Mouse (Mus musculus) spleen, postnatal 36 days (tissue): Measurements from ENCODE around the gene Pde5a.

Experiments
- DNase-seq, 2 experiments: peaks; one replicate each; pipeline ENCODE4 v3.0.0; 2022; ENCODE audit warnings: low spot score in 2 of 2, mixed read lengths in 1 of 2

The Pde5a gene

GRCm38 (mm10) chr3:122763768-122764167, 35.0 kb downstream of the Pde5a start:
- no peak for DNase-seq

GRCm38 (mm10) chr3:122766930-122767329, 38.2 kb downstream of the Pde5a start:
- DNase-seq: no peak

GRCm38 (mm10) chr3:122767841-122768240, 39.1 kb downstream of the Pde5a start:
- no peak for DNase-seq

GRCm38 (mm10) chr3:122781417-122781816, 52.7 kb downstream of the Pde5a start:
- no peak for DNase-seq

GRCm38 (mm10) chr3:122784245-122784644, 55.5 kb downstream of the Pde5a start:
- DNase-seq: no peak

- DNase-seq: no peak
Measured at GRCm38 (mm10) chr3:122788314-122788713, 59.6 kb downstream of the Pde5a start.

- DNase-seq: no peak
Measured at GRCm38 (mm10) chr3:122789544-122789943, 60.8 kb downstream of the Pde5a start.

GRCm38 (mm10) chr3:122800050-122800449, 71.3 kb downstream of the Pde5a start:
- DNase-seq: no peak

GRCm38 (mm10) chr3:122800553-122801435, 72.0 kb downstream of the Pde5a start:
- no peak for DNase-seq

- no peak for DNase-seq
Measured at GRCm38 (mm10) chr3:122801436-122802221, 72.9 kb downstream of the Pde5a start.

GRCm38 (mm10) chr3:122807313-122807712, 78.6 kb downstream of the Pde5a start:
- DNase-seq: no peak

GRCm38 (mm10) chr3:122810090-122810863, 81.5 kb downstream of the Pde5a start:
- DNase-seq: no peak

- no peak for DNase-seq
Measured at GRCm38 (mm10) chr3:122810986-122811385, 82.2 kb downstream of the Pde5a start.

GRCm38 (mm10) chr3:122814531-122814930, 85.8 kb downstream of the Pde5a start:
- DNase-seq: no peak

- DNase-seq: no peak
Measured at GRCm38 (mm10) chr3:122818282-122818681, 89.5 kb downstream of the Pde5a start.

GRCm38 (mm10) chr3:122820700-122821099, 92.0 kb downstream of the Pde5a start:
- no peak for DNase-seq

- DNase-seq: no peak
Measured at GRCm38 (mm10) chr3:122828270-122829058, 99.7 kb downstream of the Pde5a start.

- no peak for DNase-seq
Measured at GRCm38 (mm10) chr3:122834519-122834918, 105.8 kb downstream of the Pde5a start.

GRCm38 (mm10) chr3:122835097-122835850, 106.5 kb downstream of the Pde5a start:
- DNase-seq: no peak

GRCm38 (mm10) chr3:122837639-122838038, 108.9 kb downstream of the Pde5a start:
- no peak for DNase-seq
